In genomic region chr11:119150442-119150841, GRCm38 (mm10) we compare ENCODE assay signal across 18 mouse cellular contexts.
DNase-seq lines count a peak whose midpoint lies in the region; ATAC-seq and TF ChIP-seq lines count a peak whose summit lies in the region.
"Had no signal": no experiment of that assay in that cellular context is flagged by ENCODE, and none has a peak within 500 bp of the region (broad histone marks: within the 10 kb centered on the region; RNA-seq: fewer than 3 reads in every experiment).

No protein-coding gene starts in this region.

- ATAC-seq in embryonic facial prominence, embryonic 13.5 days (ENCODE audit: insufficient number of reproducible peaks, insufficient read depth, low FRiP score, low TSS enrichment, low read depth): no peak
- peak; percentile 29; the same call in 1 of the 2 replicates for ATAC-seq in liver, postnatal 0 days
- no peak for ATAC-seq in liver, embryonic 12.5 days
- no peak for ATAC-seq in embryonic facial prominence, embryonic 14.5 days (ENCODE audit: low read depth)
- 0 out of 2 replicates have a peak, but pooled peaks have one; percentile 30 for ATAC-seq in neural tube, embryonic 14.5 days (ENCODE audit: low read depth)

- WGBS in embryonic facial prominence, embryonic 13.5 days: 73% methylated on average over 10 of the region's 10 CpGs
- WGBS in embryonic facial prominence, embryonic 10.5 days: 83% methylated on average over 10 of the region's 10 CpGs
- 70% methylated on average over 10 of the region's 10 CpGs for WGBS in liver, postnatal 0 days (ENCODE audit: insufficient replicate concordance)
- 71% methylated on average over 10 of the region's 10 CpGs for WGBS in liver, embryonic 12.5 days (ENCODE audit: insufficient replicate concordance)
- WGBS in embryonic facial prominence, embryonic 14.5 days: 75% methylated on average over 10 of the region's 10 CpGs
- 43% methylated on average over 10 of the region's 10 CpGs for WGBS in neural tube, embryonic 14.5 days

- peaks cover 3% of the 10 kb centered on the region for H3K4me1 ChIP-seq in embryonic facial prominence, embryonic 13.5 days
- peaks cover 44% of the 10 kb centered on the region for H3K4me1 ChIP-seq in embryonic facial prominence, embryonic 10.5 days
- H3K4me1 ChIP-seq in liver, postnatal 0 days (ENCODE audit: insufficient read depth): no peaks in the 10 kb centered on the region
- H3K4me1 ChIP-seq in liver, embryonic 12.5 days: no peaks in the 10 kb centered on the region
- peaks cover 2% of the 10 kb centered on the region for H3K4me1 ChIP-seq in embryonic facial prominence, embryonic 14.5 days (ENCODE audit: control insufficient read depth, insufficient read depth, low read length)
- H3K4me1 ChIP-seq in neural tube, embryonic 14.5 days (ENCODE audit: control insufficient read depth, insufficient read depth, low read length): peaks cover under 1% of the 10 kb centered on the region; the same call in 1 of the 2 replicates
- H3K4me1 ChIP-seq: liver, embryonic 15.5 days had no signal

- no peak for TF ChIP-seq CTCF in liver, postnatal 0 days (IDR thresholded peaks at IDR 0.05; ENCODE audit: low read depth)

- TF ChIP-seq EP300 in liver, postnatal 0 days (IDR thresholded peaks at IDR 0.05; ENCODE audit: low read depth): no peak

- no peaks in the 10 kb centered on the region for H3K9me3 ChIP-seq in embryonic facial prominence, embryonic 13.5 days
- H3K9me3 ChIP-seq in embryonic facial prominence, embryonic 10.5 days: no peaks in the 10 kb centered on the region
- no peaks in the 10 kb centered on the region for H3K9me3 ChIP-seq in liver, postnatal 0 days (ENCODE audit: low read length)
- H3K9me3 ChIP-seq in liver, embryonic 12.5 days (replicated peaks): no peaks in the 10 kb centered on the region
- H3K9me3 ChIP-seq in embryonic facial prominence, embryonic 14.5 days (ENCODE audit: control insufficient read depth, low read length): no peaks in the 10 kb centered on the region
- H3K9me3 ChIP-seq in neural tube, embryonic 14.5 days (ENCODE audit: control insufficient read depth, low read length): no peaks in the 10 kb centered on the region
- H3K9me3 ChIP-seq: limb, embryonic 12.5 days; liver, embryonic 15.5 days had no signal

- H3K4me3 ChIP-seq in embryonic facial prominence, embryonic 13.5 days: no peak overlapping the region
- H3K4me3 ChIP-seq in embryonic facial prominence, embryonic 10.5 days: no peak overlapping the region
- H3K4me3 ChIP-seq in liver, postnatal 0 days (ENCODE audit: low read depth, low read length): no peak overlapping the region
- no peak overlapping the region for H3K4me3 ChIP-seq in liver, embryonic 12.5 days
- H3K4me3 ChIP-seq in embryonic facial prominence, embryonic 14.5 days (ENCODE audit: low read depth, low read length): no peak overlapping the region
- no peak overlapping the region for H3K4me3 ChIP-seq in neural tube, embryonic 14.5 days (ENCODE audit: low read depth, low read length)
- H3K4me3 ChIP-seq: erythroblast, embryonic 14.5 days; layer of hippocampus, adult 2 months; left cerebral cortex, adult 2 months; limb, embryonic 12.5 days; liver, embryonic 15.5 days had no signal

- peaks cover 7% of the 10 kb centered on the region for H3K27me3 ChIP-seq in embryonic facial prominence, embryonic 13.5 days
- peaks cover 16% of the 10 kb centered on the region for H3K27me3 ChIP-seq in embryonic facial prominence, embryonic 10.5 days (replicated peaks; ENCODE audit: low read depth, poor library complexity, severe bottlenecking)
- no peaks in the 10 kb centered on the region for H3K27me3 ChIP-seq in liver, postnatal 0 days (ENCODE audit: insufficient read depth, low read length)
- H3K27me3 ChIP-seq in liver, embryonic 12.5 days (replicated peaks): peaks cover 5% of the 10 kb centered on the region; the same call in 1 of the 2 replicates
- no peaks in the 10 kb centered on the region for H3K27me3 ChIP-seq in embryonic facial prominence, embryonic 14.5 days (replicated peaks; ENCODE audit: control insufficient read depth, insufficient read depth, low read length)
- no peaks in the 10 kb centered on the region for H3K27me3 ChIP-seq in neural tube, embryonic 14.5 days (ENCODE audit: control insufficient read depth, insufficient read depth, low read length)
- H3K27me3 ChIP-seq: liver, embryonic 15.5 days had no signal

- peak overlapping the region; percentile 17; the same call in 1 of the 2 replicates for H3K9ac ChIP-seq in embryonic facial prominence, embryonic 13.5 days
- H3K9ac ChIP-seq in liver, postnatal 0 days (replicated peaks): no peak overlapping the region
- no peak overlapping the region for H3K9ac ChIP-seq in liver, embryonic 12.5 days
- no peak overlapping the region for H3K9ac ChIP-seq in embryonic facial prominence, embryonic 14.5 days (ENCODE audit: low read depth, low read length)
- no peak overlapping the region for H3K9ac ChIP-seq in neural tube, embryonic 14.5 days (replicated peaks; ENCODE audit: low read depth, low read length)
- H3K9ac ChIP-seq: limb, embryonic 12.5 days; liver, embryonic 15.5 days had no signal

- DNase-seq in embryonic facial prominence, embryonic 10.5 days (ENCODE audit: low spot score): no peak
- no peak for DNase-seq in liver, postnatal 0 days
- peak; percentile 40 for DNase-seq in embryonic facial prominence, embryonic 14.5 days (ENCODE audit: low spot score)
- no peak for DNase-seq in lung, postnatal 10 days
- no peak for DNase-seq in left cerebral cortex, adult 11 months (ENCODE audit: low spot score)
- DNase-seq: adrenal gland, postnatal 36 days; embryo, embryonic 11 days; heart, adult 18-20 months had no signal

- peaks cover 80% of the 10 kb centered on the region for H3K36me3 ChIP-seq in embryonic facial prominence, embryonic 13.5 days
- peaks cover 85% of the 10 kb centered on the region for H3K36me3 ChIP-seq in embryonic facial prominence, embryonic 10.5 days (replicated peaks)
- H3K36me3 ChIP-seq in liver, postnatal 0 days (replicated peaks; ENCODE audit: insufficient read depth, low read length): peaks cover 8% of the 10 kb centered on the region
- H3K36me3 ChIP-seq in liver, embryonic 12.5 days: 0 out of 2 replicates have a peak, but pooled peaks cover 4% of the 10 kb centered on the region
- H3K36me3 ChIP-seq in embryonic facial prominence, embryonic 14.5 days (ENCODE audit: control insufficient read depth, insufficient read depth, low read length): peaks cover 54% of the 10 kb centered on the region
- peaks cover 20% of the 10 kb centered on the region for H3K36me3 ChIP-seq in neural tube, embryonic 14.5 days (ENCODE audit: control insufficient read depth, insufficient read depth, low read length)
- H3K36me3 ChIP-seq: liver, embryonic 15.5 days had no signal

- H3K27ac ChIP-seq in embryonic facial prominence, embryonic 13.5 days: no peak overlapping the region
- no peak overlapping the region for H3K27ac ChIP-seq in embryonic facial prominence, embryonic 10.5 days (replicated peaks)
- no peak overlapping the region for H3K27ac ChIP-seq in liver, postnatal 0 days (ENCODE audit: low read depth)
- H3K27ac ChIP-seq in liver, embryonic 12.5 days: no peak overlapping the region
- H3K27ac ChIP-seq in embryonic facial prominence, embryonic 14.5 days (replicated peaks; ENCODE audit: low read depth, low read length): no peak overlapping the region
- no peak overlapping the region for H3K27ac ChIP-seq in neural tube, embryonic 14.5 days (ENCODE audit: low read depth, low read length)
- H3K27ac ChIP-seq: kidney, postnatal 0 days; layer of hippocampus, adult 2 months; left cerebral cortex, adult 2 months; limb, embryonic 12.5 days; liver, embryonic 15.5 days; macrophage had no signal

- H3K4me2 ChIP-seq in embryonic facial prominence, embryonic 13.5 days: no peak overlapping the region
- H3K4me2 ChIP-seq in liver, postnatal 0 days (ENCODE audit: low read depth, low read length): no peak overlapping the region
- H3K4me2 ChIP-seq in liver, embryonic 12.5 days: no peak overlapping the region
- no peak overlapping the region for H3K4me2 ChIP-seq in embryonic facial prominence, embryonic 14.5 days (ENCODE audit: low read depth, low read length)
- no peak overlapping the region for H3K4me2 ChIP-seq in neural tube, embryonic 14.5 days (ENCODE audit: low read depth, low read length)
- H3K4me2 ChIP-seq: limb, embryonic 12.5 days; liver, embryonic 15.5 days had no signal

Comparison
In these comparisons a context has a peak if more than half of its experiments do, and no peak if none do; other contexts are left out.
1. ATAC-seq: peak in liver, postnatal 0 days (single experiment) and neural tube, embryonic 14.5 days (single experiment); none in embryonic facial prominence, embryonic 13.5 days (single experiment), liver, embryonic 12.5 days (single experiment) and embryonic facial prominence, embryonic 14.5 days (single experiment).